Mouse (Mus musculus) layer of hippocampus, postnatal 10 days (tissue): ENCODE measurements at regions not wholly inside any gene's neighbourhood (a gene's known extent, or its start where the extent isn't known, plus 50 kb on each side); places are given as distances from the start of the nearest gene placed in this dataset.
A peak's percentile ranks its signal among the peaks of the same experiment; 100 is the strongest.

Source experiments
- DNase-seq, 2 experiments: peaks; one replicate each; pipeline ENCODE4 v3.0.0; 2021; ENCODE audit warnings: low spot score in 2 of 2

DNA sequence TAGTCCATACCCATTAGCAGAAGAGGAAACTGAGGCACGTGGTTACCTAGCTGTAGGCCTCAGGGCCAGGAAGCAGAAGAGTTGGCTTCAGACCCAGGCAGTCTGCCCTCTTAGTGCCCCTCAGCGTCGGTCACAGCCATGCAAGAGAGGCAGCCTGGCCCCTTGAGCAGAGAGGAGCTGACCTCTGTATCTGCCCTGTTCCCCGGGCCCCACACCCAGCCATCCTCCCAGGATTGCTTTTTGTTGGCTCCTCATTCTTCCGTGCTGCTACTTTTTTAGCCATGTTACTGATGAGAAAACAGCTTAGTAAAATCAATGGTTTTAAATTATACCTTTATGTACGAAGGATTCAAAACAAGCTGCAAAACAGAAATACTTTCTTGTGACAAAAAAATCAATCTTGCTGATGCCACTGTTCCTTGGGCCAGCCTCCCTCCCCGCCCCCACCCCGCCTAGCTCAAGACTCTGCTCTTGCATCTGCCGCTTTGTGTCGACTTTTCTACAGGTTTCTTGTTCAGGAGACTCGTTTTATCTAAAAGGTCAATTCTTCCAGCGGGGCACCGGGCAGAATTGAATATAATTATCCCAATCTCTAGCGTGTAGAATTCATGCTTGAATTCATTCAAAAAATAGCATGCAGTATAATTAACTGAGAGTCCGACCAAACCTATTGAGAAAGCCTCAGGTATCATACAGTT lies 70.8 kb downstream of the Sall1 start:
- no peak for DNase-seq

DNA sequence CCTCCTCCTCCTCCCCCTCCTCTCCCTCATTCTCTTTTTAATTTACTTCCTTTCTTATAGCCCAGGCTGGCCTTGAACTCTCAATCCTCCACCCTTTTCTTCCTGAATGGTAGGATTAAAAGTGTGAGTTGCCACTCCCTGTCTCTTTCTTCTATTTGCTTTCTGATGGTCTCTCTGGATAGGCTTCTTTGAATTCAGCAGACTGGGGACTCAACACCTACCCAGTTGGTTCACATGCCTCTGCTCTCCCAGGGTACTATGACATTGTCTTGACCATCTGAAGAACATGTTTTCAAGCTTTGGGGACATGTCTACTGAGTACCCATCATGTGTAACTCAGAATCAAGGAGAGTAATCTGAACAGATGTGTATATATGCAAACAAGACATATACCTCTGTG lies 85.1 kb downstream of the Sall1 start:
- DNase-seq = no peak

DNA sequence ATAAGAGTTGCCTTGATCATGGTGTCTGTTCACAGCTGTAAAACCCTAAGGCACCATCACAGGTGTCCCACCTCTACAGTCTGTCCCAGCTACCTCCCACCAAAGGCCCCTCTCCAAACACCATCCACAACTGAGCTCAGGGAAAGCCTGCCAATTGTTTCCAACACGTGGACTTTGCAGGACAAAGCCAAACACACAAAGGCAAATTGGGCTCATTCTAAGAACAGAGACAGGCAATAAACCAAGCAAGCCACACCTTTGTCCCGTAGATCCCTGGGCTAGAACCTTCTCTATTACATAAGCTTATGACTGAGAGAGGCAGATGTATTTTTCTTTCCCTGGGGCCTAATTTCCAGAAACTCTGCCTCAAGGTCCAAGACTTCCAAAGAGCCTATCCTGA lies 90.8 kb downstream of the Sall1 start:
- DNase-seq = no peak

DNA sequence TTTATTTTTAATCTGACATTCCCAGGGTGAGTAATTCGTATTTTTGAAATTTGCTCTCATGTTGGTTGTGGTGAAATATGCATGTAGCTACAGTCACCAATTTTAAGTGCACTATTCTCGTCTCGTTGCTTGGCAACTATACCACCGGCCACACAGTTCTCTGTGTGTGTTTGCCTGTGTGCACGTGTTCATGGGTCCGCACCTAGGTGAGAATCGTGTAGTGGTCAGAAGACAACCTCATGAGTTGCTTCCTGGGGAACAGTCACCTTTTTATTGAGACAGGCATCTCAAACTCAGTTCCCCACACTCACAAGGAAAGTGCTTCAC lies 92.2 kb downstream of the Sall1 start:
- no peak for DNase-seq

DNA sequence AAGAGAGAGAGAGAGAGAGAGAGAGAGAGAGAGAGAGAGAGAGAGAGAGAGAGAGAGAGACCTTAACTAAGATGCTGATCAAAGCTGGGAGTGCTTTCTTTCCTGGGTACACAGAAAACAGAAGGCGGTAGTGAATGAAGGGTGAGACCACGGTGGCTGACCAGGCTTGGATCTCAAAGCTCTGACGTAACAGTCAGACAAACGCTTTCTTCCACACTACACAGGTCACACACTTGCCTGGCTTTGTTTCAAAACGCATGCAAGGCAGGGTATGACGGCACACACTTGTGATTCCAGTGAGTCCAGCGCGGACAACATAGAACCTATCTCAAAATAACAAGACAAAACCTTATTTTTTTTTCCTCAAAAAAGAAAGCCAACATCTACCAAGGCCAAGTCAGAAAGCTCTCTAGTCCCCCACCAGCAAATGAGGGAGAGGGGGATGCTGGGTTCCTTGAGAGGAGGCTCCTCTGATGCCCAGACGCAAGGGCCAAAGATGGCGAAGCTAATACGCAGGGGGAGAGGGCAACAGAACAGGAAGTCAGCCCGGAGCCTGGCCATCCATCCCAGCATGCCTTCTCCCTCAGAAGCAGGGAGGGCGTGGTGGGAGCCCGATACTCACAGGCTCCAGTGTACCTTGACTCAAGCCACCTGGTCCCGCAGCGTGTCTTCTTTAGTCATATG lies 92.7 kb downstream of the Sall1 start:
- no peak for DNase-seq

DNA sequence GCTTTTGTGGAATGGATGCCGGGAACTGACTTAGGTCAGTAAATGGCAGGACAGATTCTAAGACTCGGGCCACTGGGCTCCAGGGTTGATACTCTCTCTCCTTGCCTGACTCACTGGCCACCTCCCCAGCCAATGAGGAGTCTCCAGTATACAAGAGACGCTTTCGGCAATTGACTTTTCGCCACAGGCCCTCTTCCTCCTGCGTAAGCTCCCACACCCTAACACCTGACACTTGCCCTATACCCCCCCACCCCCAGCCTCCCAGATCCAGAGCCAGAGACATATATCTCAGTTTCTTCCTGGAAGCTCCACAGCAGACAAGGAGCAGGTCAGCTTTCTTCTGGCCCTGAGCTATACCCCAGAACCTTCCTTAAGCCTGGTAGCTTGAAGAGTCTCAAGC lies 94.0 kb downstream of the Sall1 start:
- DNase-seq = no peak

DNA sequence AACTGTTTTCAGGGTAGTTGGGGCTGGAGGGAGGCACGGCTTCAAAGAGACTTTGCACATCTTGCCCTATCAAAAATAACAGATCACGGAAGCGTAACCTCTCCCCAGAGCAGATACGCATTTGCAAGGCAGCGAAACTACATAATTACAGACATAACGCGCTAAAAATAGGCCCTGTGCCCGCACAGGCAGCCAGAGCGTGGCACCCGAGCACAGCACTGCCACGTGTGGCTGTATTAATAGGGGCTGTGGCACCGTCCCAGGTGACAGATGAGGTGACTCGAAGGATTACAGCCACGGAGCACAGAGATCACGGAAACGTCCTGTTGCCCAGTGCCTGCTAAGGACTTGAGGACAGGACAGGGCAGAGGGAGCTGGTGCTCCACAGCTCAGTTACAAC lies 95.0 kb downstream of the Sall1 start:
- peak; percentile 11 to 20 for DNase-seq

DNA sequence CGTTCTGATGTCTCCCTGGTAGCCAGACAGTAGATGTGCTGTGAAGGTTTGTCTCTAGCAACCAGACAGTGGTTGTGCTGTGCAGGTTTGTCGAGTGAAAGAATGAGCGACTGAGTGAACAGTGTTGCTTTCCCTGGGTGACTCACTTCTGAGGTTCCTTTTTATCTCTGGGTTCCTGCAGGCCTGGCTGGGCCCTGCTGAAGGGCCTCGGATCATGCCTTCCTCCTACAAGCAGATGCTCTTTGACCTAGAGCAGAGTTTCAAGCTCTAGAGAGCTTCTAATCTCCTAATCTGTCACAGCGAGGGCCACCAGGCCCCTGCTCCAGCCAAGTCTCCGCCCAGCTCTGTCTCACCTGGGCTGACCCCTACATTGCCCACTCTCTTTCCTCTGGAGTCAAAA lies 95.6 kb downstream of the Sall1 start:
- no peak for DNase-seq

DNA sequence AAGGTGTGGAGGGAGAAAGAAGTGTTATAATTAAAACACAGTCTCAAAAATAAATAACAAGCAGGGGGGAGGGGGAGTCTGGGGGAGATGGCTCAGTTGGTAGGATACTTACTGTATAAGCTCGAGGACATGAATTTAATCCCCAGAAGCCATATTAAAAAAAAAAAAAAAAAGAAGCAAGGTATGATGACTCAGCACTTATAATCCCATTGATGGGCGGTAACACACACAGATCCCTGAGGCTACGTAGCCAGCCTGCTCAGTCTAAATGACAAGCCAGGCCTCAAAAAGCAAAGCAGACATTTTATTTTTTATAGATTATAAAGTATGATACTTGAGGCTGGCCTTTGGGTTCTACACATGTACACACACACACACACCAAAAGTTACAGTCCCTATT lies 96.6 kb downstream of the Sall1 start:
- no peak for DNase-seq

DNA sequence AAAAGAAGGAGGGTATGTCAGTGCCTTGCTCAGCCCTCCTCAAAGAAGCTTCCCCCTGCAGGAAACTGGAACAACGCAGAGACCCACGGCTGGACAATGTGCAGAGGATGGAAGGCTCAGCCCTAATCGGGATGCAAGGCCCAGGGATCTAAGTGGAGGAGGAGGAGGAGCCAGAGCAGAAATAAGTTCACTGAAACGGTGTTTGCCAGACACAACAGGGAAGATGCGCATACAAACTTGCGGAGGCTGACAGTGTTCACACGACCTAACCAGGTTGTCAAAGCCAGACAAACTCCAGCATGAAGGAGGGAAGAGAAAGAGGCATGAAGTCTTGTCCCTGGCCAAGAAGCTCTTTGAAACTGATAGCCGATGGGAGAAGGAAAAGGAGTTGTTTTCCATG lies 98.3 kb downstream of the Sall1 start:
- no peak for DNase-seq

DNA sequence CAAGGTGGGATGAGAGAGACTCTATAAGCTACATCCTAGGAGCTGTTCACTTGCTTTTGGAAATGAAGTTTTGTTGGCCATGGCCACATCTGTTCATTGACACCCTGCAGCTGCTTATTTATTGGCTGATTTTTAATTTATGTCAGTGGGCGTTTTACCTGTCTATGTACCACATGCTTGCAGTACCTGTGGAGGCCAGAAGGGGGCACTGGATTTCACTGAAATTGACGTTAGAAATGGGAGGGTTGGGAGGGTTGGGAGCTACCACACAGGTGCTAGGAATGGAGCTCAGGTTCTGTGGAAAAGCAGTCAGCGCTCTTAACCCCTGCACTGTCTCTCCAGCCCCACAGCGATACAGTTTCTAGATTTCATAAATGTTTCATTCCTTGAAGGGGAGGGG lies 99.9 kb downstream of the Sall1 start:
- no peak for DNase-seq

DNA sequence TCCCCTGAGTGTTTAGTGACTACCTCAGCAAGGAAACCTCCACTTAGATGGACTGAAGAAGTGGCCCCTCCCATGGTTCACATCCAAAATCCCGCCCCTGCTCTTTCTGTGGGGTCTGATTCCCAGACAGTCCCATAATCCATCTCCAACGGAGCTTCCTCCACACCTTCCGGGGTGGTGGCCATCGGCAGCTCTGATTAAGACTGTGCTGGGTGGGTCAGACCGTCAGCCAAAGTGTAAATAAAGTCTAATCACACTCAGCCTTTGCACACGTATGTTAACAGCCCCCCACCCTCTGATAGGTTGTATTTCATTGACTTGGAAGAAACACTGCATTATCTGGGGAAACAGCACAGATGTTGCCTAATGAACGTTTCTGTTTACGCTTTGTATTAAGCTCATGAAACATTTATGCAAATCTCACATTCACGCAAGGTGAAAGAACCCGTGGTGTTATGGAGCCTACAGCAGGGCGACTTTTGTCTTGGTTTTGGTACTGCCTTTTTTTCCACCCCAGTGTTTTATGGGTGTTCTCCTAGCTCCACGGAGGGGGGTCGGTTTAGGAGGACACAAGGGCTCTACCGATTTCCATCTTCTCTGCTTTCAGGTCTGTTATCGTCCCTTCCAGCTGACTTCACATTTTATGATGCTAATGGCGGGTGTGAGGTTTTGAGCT lies 104.8 kb downstream of the Sall1 start:
- no peak for DNase-seq

DNA sequence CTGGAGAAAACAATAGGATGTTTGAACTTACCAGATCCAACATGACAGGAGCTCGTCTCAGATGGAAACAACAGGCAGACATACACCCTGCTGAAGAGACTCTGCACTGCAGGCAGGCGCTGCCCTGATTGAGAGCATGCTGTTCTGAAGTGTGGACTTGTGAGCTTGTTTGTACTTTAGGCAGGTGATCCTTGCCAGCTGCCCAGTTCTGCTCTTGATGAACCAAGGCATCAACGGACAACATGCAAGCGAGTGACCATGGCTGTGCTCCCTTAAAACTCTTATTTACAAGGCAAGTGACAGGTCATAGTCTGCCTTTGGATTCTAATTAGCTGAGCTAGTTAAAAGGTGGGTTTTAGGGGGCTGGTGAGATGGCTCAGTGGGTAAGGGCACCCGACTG lies 109.3 kb downstream of the Sall1 start:
- DNase-seq = no peak

DNA sequence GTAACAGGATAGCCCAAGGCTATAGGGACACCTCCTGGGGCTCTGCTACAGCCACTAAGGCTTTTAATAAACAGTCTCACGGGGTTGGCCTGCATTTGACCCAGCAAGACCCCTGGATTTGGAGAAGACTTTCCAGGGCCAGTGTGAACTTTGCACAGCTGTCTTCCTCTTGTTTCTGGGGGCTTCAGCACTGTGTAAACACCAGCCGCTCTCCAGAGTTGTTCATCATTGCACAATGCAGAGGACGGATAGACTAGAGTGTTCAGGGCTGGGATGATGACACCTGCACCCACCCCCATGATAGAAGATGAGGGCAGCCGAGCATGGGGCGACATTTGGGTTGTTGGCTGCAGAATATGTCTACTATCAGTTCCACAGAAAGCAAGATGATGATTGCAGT lies 112.9 kb downstream of the Sall1 start:
- DNase-seq = no peak

DNA sequence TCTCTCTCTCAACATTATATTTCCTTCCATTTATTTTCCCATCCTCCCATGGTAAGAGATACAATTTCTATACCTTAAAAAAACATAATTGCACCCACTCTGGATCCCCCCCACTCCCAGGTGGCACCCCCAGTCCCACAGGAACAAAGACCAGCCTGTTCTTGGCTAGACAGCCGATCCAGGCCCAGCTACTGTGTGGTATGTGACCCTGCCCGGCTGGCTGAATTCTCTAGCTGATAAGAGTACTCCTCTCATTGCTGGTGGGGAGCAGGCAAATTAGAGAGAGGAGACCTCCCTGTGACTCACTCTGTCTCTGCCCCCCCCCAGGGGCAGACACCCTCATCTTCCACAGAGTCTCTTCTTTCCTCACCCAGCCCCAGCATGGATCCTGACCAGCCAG lies 113.6 kb downstream of the Sall1 start:
- no peak for DNase-seq

DNA sequence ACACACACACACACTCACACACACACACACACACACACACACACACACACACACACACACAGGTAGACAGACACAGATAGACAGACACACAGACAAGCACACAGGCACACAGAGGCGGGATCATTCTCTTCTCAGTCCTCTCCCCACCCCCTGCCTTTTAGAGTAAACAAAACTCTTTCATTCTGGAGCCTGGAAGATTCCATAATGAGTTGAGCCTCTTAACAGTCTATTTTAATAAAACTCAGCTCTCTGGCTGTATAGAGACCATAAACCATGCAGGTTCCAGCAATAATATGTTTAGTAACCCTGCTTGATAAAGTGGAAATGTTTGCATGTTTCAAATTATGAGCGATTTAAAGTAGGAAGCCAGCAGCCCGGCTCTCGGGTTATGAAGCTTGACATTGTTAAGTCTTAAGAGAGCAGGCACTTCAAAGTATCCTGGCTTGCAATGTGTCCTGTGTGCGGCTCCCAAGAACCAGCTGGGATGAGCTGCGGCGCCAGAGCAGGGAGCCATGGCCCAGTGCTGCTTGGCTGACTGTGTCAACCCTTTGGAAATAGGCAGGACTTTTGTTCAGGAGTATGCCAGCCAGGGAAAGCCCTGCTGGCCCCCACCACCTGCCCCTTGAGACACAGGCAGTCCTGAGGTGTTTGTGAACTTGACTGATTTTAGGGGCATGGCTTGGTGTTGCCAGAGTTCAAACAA lies 115.1 kb downstream of the Sall1 start:
- DNase-seq = peak; percentile 25 to 50

DNA sequence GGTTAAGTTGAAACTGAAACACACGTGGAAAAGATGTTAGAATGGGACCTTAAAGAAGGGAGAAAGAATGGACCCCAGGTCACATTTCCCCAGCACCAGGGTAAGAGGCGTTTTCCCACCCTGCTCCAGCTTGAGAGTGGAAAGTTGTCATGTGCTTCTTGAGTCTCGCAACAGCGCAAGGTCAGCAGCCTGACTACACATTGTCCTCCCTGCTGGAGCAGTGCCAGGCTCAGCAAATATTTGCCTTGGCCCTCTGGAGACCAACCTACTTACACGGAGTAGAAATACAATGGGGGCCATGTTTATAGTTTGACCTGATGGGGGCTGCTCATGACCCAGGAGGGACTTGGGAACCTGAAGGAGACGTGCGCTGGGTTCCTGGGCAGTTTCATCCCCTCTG lies 121.1 kb downstream of the Sall1 start:
- DNase-seq = no peak

DNA sequence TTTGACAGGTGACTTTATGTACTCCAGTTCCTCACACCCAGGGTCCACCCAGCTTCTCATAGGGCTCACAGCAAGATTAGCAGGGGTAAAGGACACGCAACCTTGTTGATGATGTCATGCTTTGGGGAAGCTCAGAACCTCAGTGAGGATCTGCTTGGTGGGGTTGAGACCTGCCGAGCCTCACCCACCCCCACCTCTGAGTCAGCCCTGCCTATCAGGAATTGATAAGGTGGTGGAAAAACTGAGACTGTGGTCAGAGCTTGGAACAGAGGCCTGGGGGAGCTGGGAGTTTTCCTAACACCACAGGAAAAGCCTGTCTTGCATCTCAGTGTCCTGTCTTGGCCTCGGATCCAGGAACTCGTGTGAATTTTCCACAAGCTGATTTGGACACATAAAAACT lies 122.0 kb downstream of the Sall1 start:
- DNase-seq = no peak

DNA sequence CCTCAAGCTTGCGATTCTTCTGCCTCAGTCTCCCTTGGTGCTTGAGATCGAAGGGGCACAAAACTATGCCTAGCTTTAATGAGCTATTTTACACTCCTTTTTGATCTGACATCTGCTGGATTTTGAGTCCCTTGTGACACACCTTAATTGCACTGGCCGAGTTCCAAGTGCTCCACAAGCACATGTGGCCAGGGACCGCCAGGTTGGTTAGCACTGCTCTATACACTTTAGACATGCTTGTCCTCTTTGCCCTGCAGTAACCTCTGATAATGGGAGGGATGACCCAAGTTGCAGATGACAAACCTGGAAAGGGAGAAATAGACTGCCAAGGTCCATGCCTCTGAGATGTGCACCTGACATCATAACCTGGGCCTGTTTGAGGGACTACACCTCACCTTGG lies 124.7 kb downstream of the Sall1 start:
- DNase-seq = no peak

DNA sequence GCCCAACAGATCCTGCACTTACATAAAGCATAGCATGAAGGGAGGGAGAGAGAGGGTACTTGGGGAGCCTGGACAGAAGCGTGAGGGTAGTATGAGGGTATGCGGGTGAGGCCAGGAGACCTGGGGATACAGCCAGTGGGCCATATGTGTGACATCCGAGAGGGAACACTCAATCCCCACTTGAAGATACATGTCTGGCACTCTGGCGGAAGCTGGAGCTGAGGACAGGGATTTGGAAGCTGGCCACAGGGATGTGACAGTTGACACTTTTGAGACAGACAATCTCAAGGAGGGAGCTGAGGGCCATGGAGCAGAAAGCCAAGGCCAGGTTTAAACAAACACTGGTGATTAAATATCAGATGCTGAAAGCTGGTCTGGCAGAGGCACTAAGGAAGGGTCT lies 127.9 kb downstream of the Sall1 start:
- no peak for DNase-seq

DNA sequence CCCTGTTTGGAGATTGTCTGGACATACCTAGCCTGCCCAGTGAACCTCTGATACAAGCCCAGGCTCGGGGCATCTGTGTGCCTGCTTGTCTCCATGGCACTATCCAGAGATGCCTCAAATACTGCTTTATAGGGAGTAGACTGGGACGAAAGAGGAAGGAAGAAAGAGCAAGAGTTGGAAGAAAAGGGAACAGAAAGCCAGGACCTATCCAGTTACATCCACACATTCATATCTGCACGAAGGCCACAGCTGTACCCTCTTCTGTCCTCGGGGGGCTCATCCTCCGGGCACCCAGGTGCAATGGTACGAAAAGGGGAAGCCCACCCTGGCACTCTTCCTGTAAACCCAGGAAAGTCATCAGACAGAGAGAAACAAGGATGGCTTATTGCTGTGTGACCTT lies 129.3 kb downstream of the Sall1 start:
- DNase-seq = no peak

DNA sequence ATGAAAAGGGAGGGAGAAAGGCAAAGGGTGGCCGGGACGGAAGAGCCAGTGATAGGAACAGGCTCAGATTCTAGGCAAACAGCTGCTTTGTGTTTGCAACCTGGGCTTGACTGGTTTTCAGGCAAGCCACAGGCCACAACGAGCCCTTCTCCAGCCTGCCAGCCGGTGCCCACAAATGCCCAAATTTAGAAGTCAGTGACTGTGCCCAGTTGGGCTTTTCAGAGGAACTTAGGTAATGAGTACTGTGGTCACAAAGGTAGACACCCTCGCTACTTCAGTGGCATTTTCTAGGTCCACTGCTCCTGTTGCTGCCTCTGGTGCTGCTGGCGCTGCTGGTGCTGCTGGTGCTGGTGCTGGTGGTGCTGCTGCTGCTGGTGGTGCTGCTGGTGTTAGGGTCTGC lies 129.8 kb downstream of the Sall1 start:
- DNase-seq = peak in 1 of 2 experiments; percentile 21
